Mouse (Mus musculus) cerebellum, adult 9-10 months (tissue): ENCODE data around the gene Galnt2.
A peak's percentile ranks its signal among the peaks of the same experiment; 100 is the strongest.

ENCODE experiments used
- DNase-seq: peaks from one replicate; pipeline ENCODE4 v3.0.0; 2022

Gene Galnt2

GRCm38 (mm10) chr8:124231176-124231484 is at the start of gene Galnt2:
Gene Galnt2, plus strand, starts transcription at chr8:124231391.
- peak; percentile 90 for DNase-seq

- no peak for DNase-seq
Observed at GRCm38 (mm10) chr8:124181751-124182150, 49.4 kb upstream of the Galnt2 start.

GRCm38 (mm10) chr8:124182224-124182623 is 49.0 kb upstream of the Galnt2 start:
- DNase-seq: no peak

GRCm38 (mm10) chr8:124184078-124184477 is 47.1 kb upstream of the Galnt2 start:
- no peak for DNase-seq

GRCm38 (mm10) chr8:124184507-124184906 is 46.7 kb upstream of the Galnt2 start:
- DNase-seq: no peak

- no peak for DNase-seq
Observed at GRCm38 (mm10) chr8:124185081-124185480, 46.1 kb upstream of the Galnt2 start.

GRCm38 (mm10) chr8:124190388-124190787 is 40.8 kb upstream of the Galnt2 start:
- no peak for DNase-seq

GRCm38 (mm10) chr8:124192242-124192641 is 38.9 kb upstream of the Galnt2 start:
- no peak for DNase-seq

- peak; percentile 15 for DNase-seq
Observed at GRCm38 (mm10) chr8:124192976-124193375, 38.2 kb upstream of the Galnt2 start.

GRCm38 (mm10) chr8:124193992-124194391 is 37.2 kb upstream of the Galnt2 start:
- no peak for DNase-seq

- no peak for DNase-seq
Observed at GRCm38 (mm10) chr8:124196195-124196594, 35.0 kb upstream of the Galnt2 start.

- no peak for DNase-seq
Observed at GRCm38 (mm10) chr8:124196797-124197196, 34.4 kb upstream of the Galnt2 start.

- DNase-seq: no peak
Observed at GRCm38 (mm10) chr8:124198230-124198629, 33.0 kb upstream of the Galnt2 start.

- DNase-seq: no peak
Observed at GRCm38 (mm10) chr8:124200400-124200799, 30.8 kb upstream of the Galnt2 start.

- no peak for DNase-seq
Observed at GRCm38 (mm10) chr8:124201706-124202105, 29.5 kb upstream of the Galnt2 start.

GRCm38 (mm10) chr8:124202895-124203294 is 28.3 kb upstream of the Galnt2 start:
- DNase-seq: no peak

- no peak for DNase-seq
Observed at GRCm38 (mm10) chr8:124204001-124204601, 27.1 kb upstream of the Galnt2 start.

- DNase-seq: no peak
Observed at GRCm38 (mm10) chr8:124212148-124212547, 19.0 kb upstream of the Galnt2 start.

GRCm38 (mm10) chr8:124216951-124217350 is 14.2 kb upstream of the Galnt2 start:
- no peak for DNase-seq

GRCm38 (mm10) chr8:124229883-124230282 is 1.3 kb upstream of the Galnt2 start:
- no peak for DNase-seq

- no peak for DNase-seq
Observed at GRCm38 (mm10) chr8:124230496-124231175, 555 bp upstream of the Galnt2 start.

GRCm38 (mm10) chr8:124231485-124232279 is 491 bp downstream of the Galnt2 start:
- DNase-seq: peak; percentile 65

- peak; percentile 38 for DNase-seq
Observed at GRCm38 (mm10) chr8:124232280-124232600, 1.0 kb downstream of the Galnt2 start.

GRCm38 (mm10) chr8:124234496-124234895 is 3.3 kb downstream of the Galnt2 start:
- peak; percentile 7 for DNase-seq
